Mouse (Mus musculus) R1 (cell line): ENCODE results near the gene Vmn1r151.
"Not testable (repeated sequence)": the region's sequence is repeated elsewhere in the genome, so short reads cannot be mapped to it uniquely, and the experiment has no call there.

ENCODE experiments used
- DNase-seq: peaks from one replicate; pipeline ENCODE4 v3.0.0-alpha.2; 2018; ENCODE audit warnings: low read depth, low spot score

The Vmn1r151 gene

GRCm38 (mm10) chr7:22499578-22499977 lies at the start of gene Vmn1r151:
Gene Vmn1r151, minus strand, starts transcription at chr7:22499678.
- not testable (repeated sequence) for DNase-seq

DNA sequence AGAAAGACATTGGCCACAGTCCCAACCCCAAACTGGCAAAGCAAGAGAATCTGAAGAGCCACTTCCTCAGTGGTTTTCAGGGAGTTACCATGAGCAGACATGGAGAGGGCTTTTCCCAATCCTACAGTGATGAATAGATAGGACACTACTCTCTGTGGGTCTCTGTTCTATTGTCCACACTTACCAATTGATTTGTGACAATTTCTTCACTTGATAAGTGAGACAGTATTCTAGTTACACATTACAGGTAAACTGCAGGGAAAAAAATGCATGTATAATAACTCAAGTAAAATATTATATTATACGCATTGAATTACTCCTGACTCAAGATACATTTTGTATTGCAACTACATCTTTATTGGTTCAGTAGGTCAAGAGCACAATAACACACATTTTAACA lies 35.3 kb upstream of the Vmn1r151 start, which contains the start of gene Gm8677:
TSS of gene Gm8677 (minus strand) at position 101 of the 400 bp plus-strand sequence.
- DNase-seq, result not testable (repeated sequence)

DNA sequence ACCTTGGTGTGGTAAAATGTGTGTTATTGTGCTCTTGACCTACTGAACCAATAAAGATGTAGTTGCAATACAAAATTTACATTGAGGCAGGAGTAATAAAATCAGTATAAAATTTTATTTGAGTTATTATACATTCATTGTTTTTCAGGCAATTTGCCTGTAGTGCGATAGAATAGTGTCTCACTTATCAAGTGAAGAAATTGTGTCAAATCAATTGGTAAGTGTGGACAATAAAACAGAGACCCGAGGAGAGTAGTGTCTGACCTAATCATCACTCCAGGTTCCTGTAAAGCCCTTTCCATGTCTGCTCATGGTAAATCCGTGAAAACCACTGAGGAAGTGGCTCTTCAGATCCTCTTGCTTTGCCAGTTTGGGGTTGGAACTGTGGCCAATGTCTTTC lies 23.2 kb upstream of the Vmn1r151 start, which contains the start of gene Vmn1r152:
TSS of gene Vmn1r152 (plus strand) at position 301 of the 400 bp plus-strand sequence.
- DNase-seq, result not testable (repeated sequence)

GRCm38 (mm10) chr7:22463975-22464374 lies 35.5 kb downstream of the Vmn1r151 start, which contains the start of gene Gm10665:
Gene Gm10665, minus strand, starts transcription at chr7:22464075.
- DNase-seq, result not testable (repeated sequence)
